Comparison of ENCODE assay signal across 9 mouse cellular contexts in genomic region chr13:102533784-102534183, GRCm38 (mm10).
DNase-seq lines count a peak whose midpoint lies in the region; ATAC-seq and TF ChIP-seq lines count a peak whose summit lies in the region.
"Had no signal": no experiment of that assay in that cellular context is flagged by ENCODE, and none has a peak within 500 bp of the region (broad histone marks: within the 10 kb centered on the region; RNA-seq: fewer than 3 reads in every experiment).

No protein-coding gene starts in this region.

- no peak overlapping the region for H3K9ac ChIP-seq in intestine, embryonic 14.5 days (ENCODE audit: low read length)
- H3K9ac ChIP-seq in intestine, postnatal 0 days (ENCODE audit: low read depth, low read length): no peak overlapping the region
- no peak overlapping the region for H3K9ac ChIP-seq in hindbrain, postnatal 0 days (replicated peaks; ENCODE audit: low read length)
- H3K9ac ChIP-seq in lung, embryonic 15.5 days: no peak overlapping the region
- no peak overlapping the region for H3K9ac ChIP-seq in stomach, postnatal 0 days (ENCODE audit: low read length)
- H3K9ac ChIP-seq: liver, embryonic 15.5 days had no signal

- H3K9me3 ChIP-seq in intestine, embryonic 14.5 days (ENCODE audit: control insufficient read depth, low read length): no peaks in the 10 kb centered on the region
- no peaks in the 10 kb centered on the region for H3K9me3 ChIP-seq in intestine, postnatal 0 days (ENCODE audit: control insufficient read depth)
- no peaks in the 10 kb centered on the region for H3K9me3 ChIP-seq in hindbrain, postnatal 0 days (ENCODE audit: low read length)
- no peaks in the 10 kb centered on the region for H3K9me3 ChIP-seq in lung, embryonic 15.5 days
- no peaks in the 10 kb centered on the region for H3K9me3 ChIP-seq in stomach, postnatal 0 days (ENCODE audit: control insufficient read depth, low read length)
- H3K9me3 ChIP-seq: liver, embryonic 15.5 days had no signal

- H3K4me3 ChIP-seq in intestine, embryonic 14.5 days (ENCODE audit: low read depth, low read length): no peak overlapping the region
- no peak overlapping the region for H3K4me3 ChIP-seq in intestine, postnatal 0 days (ENCODE audit: low read depth, low read length)
- H3K4me3 ChIP-seq in hindbrain, postnatal 0 days (ENCODE audit: low read length): no peak overlapping the region
- no peak overlapping the region for H3K4me3 ChIP-seq in lung, embryonic 15.5 days
- H3K4me3 ChIP-seq in stomach, postnatal 0 days (ENCODE audit: low read depth, low read length): no peak overlapping the region
- H3K4me3 ChIP-seq: liver, embryonic 15.5 days had no signal

- no peak for ATAC-seq in intestine, embryonic 14.5 days (replicated peaks; ENCODE audit: low FRiP score, low TSS enrichment, low read depth)
- ATAC-seq in intestine, postnatal 0 days: no peak
- ATAC-seq in hindbrain, postnatal 0 days: peak; percentile 73
- peak; percentile 67; the same call in 1 of the 2 replicates for ATAC-seq in lung, embryonic 15.5 days (ENCODE audit: borderline replicate concordance, extremely low read depth, low FRiP score, low TSS enrichment)
- ATAC-seq in stomach, postnatal 0 days (ENCODE audit: low FRiP score, low TSS enrichment): 0 out of 2 replicates have a peak, but pooled peaks have one; percentile 64

- no peak overlapping the region for H3K4me2 ChIP-seq in intestine, embryonic 14.5 days (ENCODE audit: low read length)
- no peak overlapping the region for H3K4me2 ChIP-seq in intestine, postnatal 0 days (replicated peaks; ENCODE audit: low read depth)
- H3K4me2 ChIP-seq in hindbrain, postnatal 0 days (ENCODE audit: low read depth, low read length): no peak overlapping the region
- no peak overlapping the region for H3K4me2 ChIP-seq in lung, embryonic 15.5 days
- H3K4me2 ChIP-seq in stomach, postnatal 0 days (replicated peaks; ENCODE audit: low read depth): no peak overlapping the region
- H3K4me2 ChIP-seq: liver, embryonic 15.5 days had no signal

- no peak for TF ChIP-seq CTCF in intestine, postnatal 0 days (IDR thresholded peaks at IDR 0.05; ENCODE audit: low read depth)
- peak; percentile 27 for TF ChIP-seq CTCF in hindbrain, postnatal 0 days (IDR thresholded peaks at IDR 0.05; ENCODE audit: low read depth)
- peak; percentile 12; the same call in 1 of the 2 replicates for TF ChIP-seq CTCF in stomach, postnatal 0 days (IDR thresholded peaks at IDR 0.05; ENCODE audit: low read depth)

- H3K27me3 ChIP-seq in intestine, embryonic 14.5 days (replicated peaks; ENCODE audit: control insufficient read depth, insufficient read depth, low read length): no peaks in the 10 kb centered on the region
- H3K27me3 ChIP-seq in intestine, postnatal 0 days (replicated peaks; ENCODE audit: control insufficient read depth, insufficient read depth, low read length): no peaks in the 10 kb centered on the region
- H3K27me3 ChIP-seq in hindbrain, postnatal 0 days (ENCODE audit: insufficient read depth, low read length): no peaks in the 10 kb centered on the region
- no peaks in the 10 kb centered on the region for H3K27me3 ChIP-seq in lung, embryonic 15.5 days
- no peaks in the 10 kb centered on the region for H3K27me3 ChIP-seq in stomach, postnatal 0 days (ENCODE audit: control insufficient read depth, insufficient read depth, low read length)

- WGBS in intestine, embryonic 14.5 days: 22% methylated on average over 4 of the region's 4 CpGs
- WGBS in intestine, postnatal 0 days: 44% methylated on average over 4 of the region's 4 CpGs
- WGBS in hindbrain, postnatal 0 days: 7% methylated on average over 4 of the region's 4 CpGs
- WGBS in lung, embryonic 15.5 days: 24% methylated on average over 4 of the region's 4 CpGs
- 33% methylated on average over 4 of the region's 4 CpGs for WGBS in stomach, postnatal 0 days

- peaks cover 7% of the 10 kb centered on the region for H3K4me1 ChIP-seq in intestine, embryonic 14.5 days (replicated peaks; ENCODE audit: control insufficient read depth, insufficient read depth, low read length)
- no peaks in the 10 kb centered on the region for H3K4me1 ChIP-seq in intestine, postnatal 0 days (replicated peaks; ENCODE audit: control insufficient read depth, insufficient read depth, low read length)
- H3K4me1 ChIP-seq in hindbrain, postnatal 0 days (ENCODE audit: insufficient read depth, low read length): no peaks in the 10 kb centered on the region; the same call in 1 of the 2 replicates
- peaks cover 23% of the 10 kb centered on the region for H3K4me1 ChIP-seq in lung, embryonic 15.5 days
- H3K4me1 ChIP-seq in stomach, postnatal 0 days (replicated peaks; ENCODE audit: control insufficient read depth, insufficient read depth): no peaks in the 10 kb centered on the region
- H3K4me1 ChIP-seq: liver, embryonic 15.5 days had no signal

- no peak for TF ChIP-seq EP300 in stomach, postnatal 0 days (optimal IDR thresholded peaks at IDR 0.05)

- DNase-seq in intestine, embryonic 14.5 days (ENCODE audit: low spot score): no peak
- DNase-seq in fibroblast of lung, adult 2 months (ENCODE audit: low read depth): peak; percentile 54
- DNase-seq in hindbrain, postnatal 0 days (ENCODE audit: low spot score): peak; percentile 72
- no peak for DNase-seq in stomach, postnatal 0 days (ENCODE audit: low spot score)
- DNase-seq in spleen, postnatal 36 days (ENCODE audit: low spot score in 2 of 2): no peak
- DNase-seq in spleen, postnatal 14 days (ENCODE audit: low spot score in 2 of 2): no peak

- no peaks in the 10 kb centered on the region for H3K36me3 ChIP-seq in intestine, embryonic 14.5 days (ENCODE audit: control insufficient read depth, insufficient read depth, low read length)
- no peaks in the 10 kb centered on the region for H3K36me3 ChIP-seq in intestine, postnatal 0 days (ENCODE audit: control insufficient read depth, insufficient read depth)
- no peaks in the 10 kb centered on the region for H3K36me3 ChIP-seq in hindbrain, postnatal 0 days (ENCODE audit: insufficient read depth, low read length)
- no peaks in the 10 kb centered on the region for H3K36me3 ChIP-seq in lung, embryonic 15.5 days
- no peaks in the 10 kb centered on the region for H3K36me3 ChIP-seq in stomach, postnatal 0 days (ENCODE audit: control insufficient read depth, insufficient read depth, low read length)
- H3K36me3 ChIP-seq: liver, embryonic 15.5 days had no signal

- H3K27ac ChIP-seq in intestine, embryonic 14.5 days (ENCODE audit: low read depth): peak overlapping the region; percentile 7; the same call in 1 of the 2 replicates
- no peak overlapping the region; the same call in 1 of the 2 replicates for H3K27ac ChIP-seq in intestine, postnatal 0 days (ENCODE audit: low read depth, low read length)
- H3K27ac ChIP-seq in hindbrain, postnatal 0 days: no peak overlapping the region
- H3K27ac ChIP-seq in lung, embryonic 15.5 days: no peak overlapping the region
- no peak overlapping the region for H3K27ac ChIP-seq in stomach, postnatal 0 days (replicated peaks)
- H3K27ac ChIP-seq: liver, embryonic 15.5 days had no signal

Comparison
In these comparisons a context has a peak if more than half of its experiments do, and no peak if none do; other contexts are left out.
1. ATAC-seq: peak in hindbrain, postnatal 0 days (single experiment), lung, embryonic 15.5 days (single experiment) and stomach, postnatal 0 days (single experiment); none in intestine, embryonic 14.5 days (single experiment) and intestine, postnatal 0 days (single experiment).
2. DNase-seq: peak in fibroblast of lung, adult 2 months (single experiment) and hindbrain, postnatal 0 days (single experiment); none in intestine, embryonic 14.5 days (single experiment), stomach, postnatal 0 days (single experiment), spleen, postnatal 36 days (0 of 2) and spleen, postnatal 14 days (0 of 2).